Mouse (Mus musculus) liver, postnatal 0 days (tissue): ENCODE results near the gene Hddc3. TPM values are rescaled to one million over a fixed set of nuclear protein-coding genes. Genes with fewer than 3 reads are reported as not detected.
"Not testable (repeated sequence)": the region's sequence is repeated elsewhere in the genome, so short reads cannot be mapped to it uniquely, and the experiment has no call there.

Source experiments
- ATAC-seq: fragments of 200-750 bp; cut with Nextera tagmentation; 2 replicates; pipeline ENCODE4 v1.8.0; 2017; ENCODE audit warnings: mild to moderate bottlenecking, moderate library complexity
- DNase-seq: peaks from one replicate; pipeline ENCODE4 v3.0.0-alpha.2; 2016
- H3K27ac ChIP-seq: fragments of 300-500 bp; sonication (generic); 2 replicates; pipeline ENCODE4 v1.5.1; 2014; ENCODE audit warnings: antibody characterized with exemption, moderate library complexity, mild to moderate bottlenecking, low read depth
- H3K27me3 ChIP-seq: fragments of 300-500 bp; sonication (generic); 2 replicates; pipeline ENCODE4 v1.6.1; 2014; ENCODE audit warnings: low read length, control low read depth, mixed read lengths; ENCODE audit not compliant: insufficient read depth
- H3K36me3 ChIP-seq: fragments of 300-500 bp; sonication (generic); replicated peaks from 2 replicates; pipeline ENCODE4 v1.6.1; 2014; ENCODE audit warnings: mild to moderate bottlenecking, control low read depth, low read length, moderate library complexity, mixed read lengths; ENCODE audit not compliant: insufficient read depth
- H3K4me1 ChIP-seq: fragments of 300-500 bp; sonication (generic); 2 replicates; pipeline ENCODE4 v1.6.1; 2014; ENCODE audit warnings: antibody characterized with exemption, mild to moderate bottlenecking, control low read depth; ENCODE audit not compliant: insufficient read depth
- H3K4me2 ChIP-seq: fragments of 300-500 bp; sonication (generic); 2 replicates; pipeline ENCODE4 v1.6.1; 2014; ENCODE audit warnings: low read depth, mild to moderate bottlenecking, low read length, moderate library complexity, mixed read lengths
- H3K4me3 ChIP-seq: fragments of 300-500 bp; sonication (generic); 2 replicates; pipeline ENCODE4 v1.5.1; 2014; ENCODE audit warnings: low read depth, low read length
- H3K9ac ChIP-seq: fragments of 300-500 bp; sonication (generic); replicated peaks from 2 replicates; pipeline ENCODE4 v1.6.1; 2014; ENCODE audit warnings: mild to moderate bottlenecking, moderate library complexity
- H3K9me3 ChIP-seq: fragments of 300-500 bp; sonication (generic); 2 replicates; pipeline ENCODE4 v1.6.1; 2016; ENCODE audit warnings: mild to moderate bottlenecking, control low read depth, low read length, mixed read lengths
- CTCF ChIP-seq: sonication (generic); IDR thresholded peaks from 2 replicates; pipeline ENCODE4 v1.5.1; 2016; ENCODE audit warnings: antibody characterized with exemption, low read depth
- EP300 ChIP-seq: IDR thresholded peaks from 2 replicates; pipeline ENCODE4 v1.6.1; 2016; ENCODE audit warnings: antibody characterized with exemption, low read depth, mild to moderate bottlenecking
- WGBS: fragments of 180-500 bp; shearing (Covaris S2); extraction: QIAGEN DNeasy Blood & Tissue Kit; methylation state at CpG from one replicate; pipeline ENCODE4 v1.1.7; 2014; ENCODE audit not compliant: insufficient replicate concordance; 5-methylcytosine and 5-hydroxymethylcytosine counted together
- polyA plus RNA-seq: library from polyadenylated mRNA; unstranded; fragments of >200 nt; fragmentation: Nextera tagmentation; extraction: Ambion mirVana; gene quantifications from 2 replicates; pipeline ENCODE4 v1.2.1, GENCODE M21; 2015

The Hddc3 gene
- polyA plus RNA-seq, 1 experiment from 2014 or later = 3.1 TPM

DNA sequence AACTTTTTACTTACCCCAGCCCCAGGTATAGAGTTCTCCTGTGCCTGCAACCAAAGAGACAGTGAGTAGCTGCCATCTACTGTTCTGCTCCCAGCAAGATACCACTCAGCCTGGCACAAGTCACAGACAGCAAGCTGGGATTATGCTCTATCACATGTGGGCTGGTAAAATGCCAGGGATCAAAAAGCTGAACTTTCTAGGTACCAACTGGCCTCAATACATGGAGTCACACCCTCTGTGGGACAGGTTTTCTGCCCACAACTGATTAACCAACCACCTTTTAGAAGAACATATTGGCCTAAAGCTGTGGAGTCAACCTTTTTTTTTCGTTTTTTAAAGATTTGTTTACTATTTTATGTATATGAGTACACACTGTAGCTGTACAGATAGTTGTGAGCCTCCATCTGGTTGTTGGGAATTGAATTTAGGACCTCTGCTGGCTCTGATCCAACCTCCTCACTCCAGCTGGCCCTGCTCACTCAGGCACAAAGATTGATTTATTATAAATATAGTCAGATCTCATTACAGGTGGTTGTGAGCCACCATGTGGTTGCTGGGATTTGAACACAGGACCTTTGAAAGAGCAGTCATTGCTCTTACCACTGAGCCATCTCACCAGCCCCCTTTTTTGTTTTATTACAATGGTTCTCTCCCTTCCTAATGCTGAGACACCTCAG is 25.3 kb upstream of the Hddc3 start:
- Histone ChIP-seq H3K4me2 (no peak overlapping the region), H3K36me3 (peaks cover 59% of the 10 kb centered on the region), H3K27ac (no peak overlapping the region), H3K4me3 (no peak overlapping the region), H3K9ac (no peak overlapping the region), H3K4me1 (no peaks in the 10 kb centered on the region), H3K9me3 (no peaks in the 10 kb centered on the region), H3K27me3 (no peaks in the 10 kb centered on the region)
- WGBS = 71% methylated on average over 1 of the region's 1 CpGs
- DNase-seq = no peak
- ATAC-seq = no peak
- TF ChIP-seq EP300 (no peak), CTCF (no peak)

DNA sequence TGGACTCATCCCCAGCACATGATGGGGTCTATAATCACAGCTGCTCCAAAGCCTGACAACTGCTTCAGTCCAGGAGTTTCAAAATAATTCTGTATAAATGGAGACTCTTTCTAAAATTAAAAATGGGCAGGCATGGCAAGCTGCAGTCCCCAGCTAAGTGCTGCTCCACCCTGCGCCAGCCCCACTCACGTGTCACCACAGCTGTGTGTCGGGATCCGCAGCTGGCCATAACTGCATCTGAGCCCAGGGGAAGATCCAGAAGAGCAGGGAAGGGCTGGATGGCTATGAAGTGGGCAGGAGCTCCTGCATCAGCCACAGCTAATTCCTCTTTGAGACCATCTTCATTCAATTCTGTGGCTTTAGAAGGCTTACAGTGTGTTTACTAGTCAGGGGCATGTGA is 24.2 kb upstream of the Hddc3 start:
- Histone ChIP-seq H3K27me3 (no peaks in the 10 kb centered on the region), H3K27ac (no peak overlapping the region), H3K9me3 (no peaks in the 10 kb centered on the region), H3K4me2 (no peak overlapping the region), H3K9ac (no peak overlapping the region), H3K4me3 (no peak overlapping the region), H3K4me1 (peaks cover 9% of the 10 kb centered on the region), H3K36me3 (peaks cover 48% of the 10 kb centered on the region)
- ATAC-seq (no peak), DNase-seq (no peak)
- WGBS = 88% methylated on average over 4 of the region's 4 CpGs
- no peak for TF ChIP-seq CTCF
- TF ChIP-seq EP300 = no peak

DNA sequence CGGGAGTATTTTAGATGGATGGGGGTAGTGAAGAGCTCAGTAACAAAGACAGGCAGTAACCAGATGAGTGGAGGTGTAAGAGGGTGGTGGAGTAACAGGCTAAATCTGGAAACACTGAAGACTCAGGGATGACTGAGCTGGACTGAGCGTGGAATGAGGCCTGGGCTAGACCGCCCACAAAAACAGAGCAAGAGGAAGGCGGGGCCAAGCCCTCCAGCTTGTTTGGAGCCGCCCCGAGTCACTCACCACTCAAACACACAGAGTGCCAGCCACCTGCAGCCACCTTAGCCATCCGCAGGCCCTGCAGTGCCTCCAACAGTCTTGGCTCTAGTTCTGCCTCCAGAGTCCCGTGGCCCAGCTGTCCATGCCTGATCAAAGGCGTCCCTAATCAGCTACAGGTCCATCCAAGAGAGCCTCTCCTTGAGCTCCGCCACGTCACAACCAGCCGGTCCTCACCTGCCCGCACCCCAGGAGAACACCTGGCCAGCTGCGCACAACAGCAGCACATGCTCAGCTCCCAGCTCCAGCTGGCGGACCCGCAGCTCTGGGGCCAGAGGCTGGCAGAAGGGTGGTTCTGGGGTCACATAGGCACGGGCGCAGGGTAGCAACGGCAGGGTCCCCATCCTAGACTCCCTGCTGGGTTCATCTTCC is 22.9 kb upstream of the Hddc3 start:
- Histone ChIP-seq H3K4me2 (no peak overlapping the region), H3K27ac (no peak overlapping the region), H3K4me3 (no peak overlapping the region), H3K27me3 (no peaks in the 10 kb centered on the region), H3K4me1 (peaks cover 10% of the 10 kb centered on the region), H3K9ac (no peak overlapping the region), H3K9me3 (no peaks in the 10 kb centered on the region), H3K36me3 (peaks cover 35% of the 10 kb centered on the region)
- DNase-seq (no peak), ATAC-seq (no peak)
- 87% methylated on average over 19 of the region's 19 CpGs for whole genome bisulfite sequencing
- TF ChIP-seq EP300 (no peak), CTCF (no peak)

DNA sequence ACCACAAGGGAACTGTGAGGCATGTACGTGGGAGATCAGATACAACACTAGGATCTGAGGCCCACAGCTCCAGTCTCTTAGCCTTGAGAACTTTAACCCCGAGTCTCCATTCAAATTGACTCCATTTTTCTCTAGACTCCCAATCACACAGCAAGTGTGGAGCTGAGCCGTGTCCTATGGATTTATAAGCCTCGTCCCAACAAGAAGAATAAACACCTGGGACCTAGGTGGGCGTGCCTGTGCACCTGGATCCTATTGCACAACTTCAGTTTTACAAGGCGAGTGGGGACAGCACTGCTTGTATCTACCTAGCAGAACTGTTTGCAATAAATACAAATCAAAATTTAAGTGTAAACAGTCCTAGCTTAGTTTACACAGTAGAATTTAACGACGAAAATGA is 19.6 kb upstream of the Hddc3 start:
- H3K4me2 ChIP-seq = peak overlapping the region; percentile 76
- peak overlapping the region; percentile 60 for H3K9ac ChIP-seq
- H3K27ac ChIP-seq = peak overlapping the region; percentile 81
- H3K4me1 ChIP-seq = peaks cover 12% of the 10 kb centered on the region
- 13% methylated on average over 8 of the region's 8 CpGs for whole genome bisulfite sequencing
- ATAC-seq = no peak
- peaks cover 29% of the 10 kb centered on the region for H3K36me3 ChIP-seq
- H3K9me3 ChIP-seq = no peaks in the 10 kb centered on the region
- peak overlapping the region; percentile 66 for H3K4me3 ChIP-seq
- H3K27me3 ChIP-seq = no peaks in the 10 kb centered on the region
- TF ChIP-seq EP300 (no peak), CTCF (no peak)
- no peak for DNase-seq

DNA sequence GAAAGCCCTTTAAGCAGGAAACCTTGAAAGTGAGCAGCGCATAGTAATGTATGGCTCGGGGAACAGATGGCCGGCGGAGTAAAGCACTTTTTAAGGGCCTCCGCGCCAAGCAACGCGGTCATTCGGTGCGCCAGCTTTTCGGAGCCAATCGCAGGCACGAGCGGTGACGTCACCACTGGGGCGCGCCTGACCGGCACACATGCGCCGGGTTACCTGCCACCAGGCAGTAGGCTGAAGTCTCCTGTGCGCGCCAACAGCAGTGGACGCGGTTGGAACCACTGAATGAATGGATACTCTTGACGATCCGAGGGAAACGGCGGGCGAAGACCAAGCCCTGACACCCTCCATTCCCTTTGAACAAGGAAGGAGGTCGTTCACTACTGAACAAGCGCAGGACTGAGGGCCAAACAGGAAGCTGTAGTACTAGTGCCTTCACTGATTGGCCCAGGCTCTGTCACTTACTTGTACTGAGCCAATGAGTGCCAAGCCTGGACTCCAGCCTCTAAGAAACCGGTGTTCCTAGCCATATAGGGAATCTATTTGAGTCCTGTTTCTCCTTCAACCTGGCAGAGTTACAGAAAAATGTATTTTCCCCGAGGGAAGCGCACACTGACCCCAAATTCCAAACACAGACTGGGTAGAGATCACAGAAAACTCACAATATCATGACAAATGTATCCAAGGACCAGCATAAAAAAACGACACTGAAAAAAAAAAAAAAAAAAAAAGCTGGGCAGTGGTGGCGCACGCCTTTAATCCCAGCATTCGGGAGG is 18.7 kb upstream of the Hddc3 start, which contains the start of gene Rccd1:
Gene Rccd1 (minus strand): TSS at position 412 of the 773 bp plus-strand sequence.
- peaks cover 27% of the 10 kb centered on the region for H3K36me3 ChIP-seq
- peak; percentile 96 for DNase-seq
- WGBS = 2% methylated on average over 38 of the region's 38 CpGs

DNA sequence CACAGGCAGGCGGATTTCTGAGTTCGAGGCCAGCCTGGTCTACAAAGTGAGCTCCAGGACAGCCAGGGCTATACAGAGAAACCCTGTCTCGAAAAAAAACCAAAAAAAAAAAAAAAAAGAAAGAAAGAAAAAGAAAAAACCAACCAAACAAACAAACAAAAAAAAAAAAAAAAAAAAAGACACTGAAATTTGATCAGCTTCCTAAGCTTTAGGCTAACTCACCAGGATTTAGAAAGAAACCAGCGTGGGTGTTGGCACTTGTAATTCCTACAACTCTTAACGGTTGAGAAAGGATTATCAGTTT is 18.1 kb upstream of the Hddc3 start:
- Histone ChIP-seq H3K27ac (peak overlapping the region; percentile 81), H3K4me2 (peak overlapping the region; percentile 76), H3K4me3 (peak overlapping the region; percentile 66; the same call in 1 of the 2 replicates), H3K36me3 (peaks cover 27% of the 10 kb centered on the region), H3K4me1 (peaks cover 12% of the 10 kb centered on the region)
- 45% methylated on average over 5 of the region's 5 CpGs for WGBS
- DNase-seq, H3K27me3 ChIP-seq, H3K9me3 ChIP-seq, ATAC-seq, H3K9ac ChIP-seq: not testable (repeated sequence)

More for the DNA sequence above, 18.7 kb upstream of the Hddc3 start, which contains the start of gene Rccd1:
- no peaks in the 10 kb centered on the region for H3K27me3 ChIP-seq
- peak within 1 kb of the TSS; percentile 81 for H3K27ac ChIP-seq
- peak within 1 kb of the TSS; percentile 76 for H3K4me2 ChIP-seq
- peak; percentile 99 for ATAC-seq
- no peaks in the 10 kb centered on the region for H3K9me3 ChIP-seq
- H3K4me3 ChIP-seq = peak within 1 kb of the TSS; percentile 66
- TF ChIP-seq EP300 = peak; percentile 24; the same call in 1 of the 2 replicates
- TF ChIP-seq CTCF = no peak
- H3K9ac ChIP-seq = peak within 1 kb of the TSS; percentile 60
- peaks cover 12% of the 10 kb centered on the region for H3K4me1 ChIP-seq
